Mouse (Mus musculus): ENCODE measurements around the gene Vangl1.
A peak's percentile ranks its signal among the peaks of the same experiment; 100 is the strongest.
"Not testable (repeated sequence)": the region's sequence is repeated elsewhere in the genome, so short reads cannot be mapped to it uniquely, and the experiment has no call there.

Vangl1 gene

DNA sequence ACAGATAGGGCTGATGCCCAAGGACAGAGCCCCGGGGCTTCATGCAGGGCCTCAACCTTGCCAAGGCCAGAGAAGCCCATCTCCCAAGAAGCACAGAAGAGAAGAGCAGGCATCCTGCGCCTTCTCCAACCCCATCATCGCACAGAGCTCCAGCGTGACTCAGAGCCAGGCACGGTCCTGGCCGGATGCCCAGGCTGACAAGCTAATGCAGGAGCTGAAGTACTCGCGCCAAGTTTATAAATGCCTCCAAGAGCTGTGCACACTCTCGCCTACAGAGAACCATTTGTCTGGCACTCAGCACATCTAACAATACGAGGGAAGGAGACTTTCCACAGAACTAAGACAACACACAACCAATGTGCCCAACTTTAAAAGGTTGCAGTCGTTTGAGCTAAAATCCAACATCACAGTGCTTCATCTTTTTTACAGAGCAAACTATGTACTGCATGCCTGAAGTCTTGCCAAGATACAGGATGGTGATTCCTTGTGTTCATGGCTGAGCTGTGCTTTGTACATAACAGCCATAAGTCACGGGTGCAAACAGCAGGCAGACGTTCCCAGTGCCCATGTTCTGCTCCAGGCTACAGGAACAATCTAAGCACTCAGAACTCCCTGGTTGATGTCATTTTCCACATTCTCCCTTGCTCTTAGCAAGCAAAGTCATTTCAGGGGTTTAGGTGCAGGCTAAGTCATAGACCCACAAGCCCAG is 35.1 kb downstream of the Vangl1 start:
- DNase-seq (ENCODE audit: low read depth): peak; percentile 100

DNA sequence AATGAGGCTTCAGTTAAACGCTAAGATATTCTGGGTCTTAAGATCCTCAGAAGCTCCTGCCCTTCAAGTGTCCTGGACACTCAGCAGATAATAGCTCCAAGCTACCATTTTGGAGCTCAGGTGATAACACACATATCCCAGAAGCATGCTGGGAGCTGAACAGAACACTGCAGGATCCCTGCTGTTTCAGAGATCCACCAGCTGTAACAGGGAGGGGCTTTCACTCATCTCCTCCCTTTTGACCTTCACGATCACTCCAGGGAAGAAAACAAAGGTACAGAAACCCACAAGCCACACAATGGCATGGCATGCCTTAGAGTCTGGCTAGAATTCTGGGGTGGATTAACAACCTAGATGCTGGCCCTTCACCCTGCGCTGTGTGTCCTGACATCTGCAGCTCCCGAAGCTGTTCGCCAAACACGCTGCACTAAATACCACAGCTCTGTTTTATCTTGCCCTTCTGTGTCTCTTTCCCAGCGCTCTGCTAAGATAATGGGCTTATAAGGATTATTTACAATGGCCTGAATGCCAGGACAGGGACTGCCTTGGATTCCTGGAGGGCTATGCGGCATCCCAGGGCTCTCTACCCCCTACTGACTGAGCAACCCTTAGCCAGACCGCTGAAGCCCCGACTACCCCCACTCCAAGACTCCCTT is 36.8 kb downstream of the Vangl1 start:
- no peak for DNase-seq (ENCODE audit: low read depth)

DNA sequence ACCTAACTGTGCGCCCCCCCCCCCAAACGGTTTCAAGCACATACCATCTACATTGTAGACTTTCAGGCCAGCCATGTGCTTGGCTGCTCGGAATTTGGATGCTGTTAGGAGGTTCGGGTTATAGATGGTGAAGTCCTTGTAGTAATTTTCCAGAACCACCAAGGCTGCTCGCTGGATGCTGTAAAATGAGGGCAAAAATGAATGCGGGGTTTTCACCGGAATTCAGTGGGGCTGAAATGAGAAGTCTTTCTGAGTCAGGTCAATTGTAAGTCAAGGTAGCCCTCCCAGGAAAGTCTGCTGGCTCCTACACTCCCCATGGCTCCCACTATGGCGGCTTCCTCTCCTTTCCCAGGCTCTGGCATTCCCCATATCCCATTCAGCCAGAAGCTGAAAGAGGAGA is 37.7 kb downstream of the Vangl1 start:
- no peak for DNase-seq (ENCODE audit: low read depth)

GRCm38 (mm10) chr3:102166287-102166620 is 38.2 kb downstream of the Vangl1 start:
- DNase-seq (ENCODE audit: low read depth): no peak

DNA sequence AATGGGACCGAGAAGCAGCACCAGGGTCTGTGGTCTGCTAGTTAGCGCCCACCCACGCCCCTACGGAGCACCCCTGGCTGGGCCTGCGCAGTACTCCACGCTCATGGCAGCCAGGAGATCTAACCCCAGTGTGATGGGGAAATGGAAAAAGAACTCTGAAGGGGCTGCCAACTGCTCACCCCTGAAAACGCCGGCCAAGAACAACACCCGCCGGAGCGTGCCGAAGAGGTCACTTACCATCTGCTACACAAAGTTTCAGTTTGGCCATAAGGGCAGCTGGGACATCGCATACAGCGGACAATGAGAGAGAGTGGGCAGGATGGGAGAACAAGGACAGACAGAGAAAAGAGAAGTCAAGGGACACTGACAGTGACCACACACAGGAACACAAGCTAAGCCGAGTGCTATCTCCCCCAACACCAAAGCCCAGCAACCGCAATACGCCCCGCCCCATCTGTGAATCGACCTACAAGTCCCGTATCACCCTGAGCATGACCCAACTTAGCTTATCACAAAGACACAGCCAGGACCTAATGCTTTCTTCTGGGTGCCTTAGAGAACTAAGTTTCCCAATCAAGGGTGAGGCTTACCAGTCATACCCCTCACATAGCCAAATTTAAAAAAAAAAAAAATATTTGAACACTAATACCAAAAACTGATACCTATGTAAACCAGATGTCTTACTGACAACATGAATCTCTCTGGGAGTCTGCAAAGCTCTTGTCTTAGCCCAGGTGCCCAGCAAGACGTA is 38.8 kb downstream of the Vangl1 start:
- no peak for DNase-seq (ENCODE audit: low read depth)

- DNase-seq (ENCODE audit: low read depth): no peak
Observed at GRCm38 (mm10) chr3:102164911-102165310, 39.6 kb downstream of the Vangl1 start.

DNA sequence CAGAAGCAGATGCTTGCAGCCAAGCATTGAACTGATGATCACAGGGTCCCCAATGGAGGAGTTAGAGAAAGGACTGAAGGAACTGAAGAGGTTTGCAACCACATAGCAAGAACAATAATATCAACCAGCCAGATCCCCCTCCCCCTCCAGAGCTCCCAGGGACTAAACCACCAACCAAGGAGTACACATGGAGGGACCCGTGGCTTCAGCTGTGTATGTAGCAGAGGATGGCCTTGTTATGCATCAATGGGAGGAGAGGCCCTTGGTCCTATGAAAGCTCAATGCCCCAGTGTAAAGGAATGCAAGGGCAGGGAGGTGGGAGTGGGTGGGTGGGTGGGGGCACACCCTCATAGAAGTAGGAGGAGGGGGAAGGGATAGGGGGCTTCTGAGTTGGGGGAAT is 40.6 kb downstream of the Vangl1 start:
- not testable (repeated sequence) for DNase-seq (ENCODE audit: low read depth)

GRCm38 (mm10) chr3:102159423-102160325 is 44.8 kb downstream of the Vangl1 start:
- peak; percentile 96 for DNase-seq (ENCODE audit: low read depth)

DNA sequence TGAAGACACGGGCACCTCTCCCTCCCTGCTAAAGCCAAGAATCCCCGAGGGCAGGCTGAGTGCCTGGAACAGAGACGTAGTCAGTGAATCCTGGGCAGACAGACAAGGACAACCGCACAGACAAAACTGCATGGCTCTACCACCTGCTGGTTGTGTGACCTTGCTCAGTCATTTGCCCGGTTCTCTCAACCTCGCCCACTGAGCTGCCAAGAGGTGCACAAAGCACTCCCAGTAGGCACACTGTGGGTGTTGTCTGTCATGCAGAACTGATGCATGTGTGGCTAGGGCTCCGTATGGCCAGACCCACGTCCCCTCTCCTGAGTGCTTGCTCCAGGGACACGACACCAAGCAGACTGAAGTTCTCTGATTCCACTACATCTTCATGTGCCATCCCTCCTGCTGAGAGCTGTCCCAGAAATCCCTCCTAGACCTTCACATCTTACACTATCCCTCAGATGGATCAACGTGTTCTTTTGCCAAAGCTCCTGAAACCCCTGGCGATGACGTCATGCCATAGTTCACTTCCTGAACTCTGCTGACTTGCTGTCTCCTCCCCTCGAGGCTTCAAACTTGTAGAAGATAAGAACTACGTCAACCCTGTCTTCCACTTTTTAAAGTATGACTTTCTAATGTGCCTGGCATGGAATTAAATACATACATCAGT is 45.6 kb downstream of the Vangl1 start:
- no peak for DNase-seq (ENCODE audit: low read depth)

DNA sequence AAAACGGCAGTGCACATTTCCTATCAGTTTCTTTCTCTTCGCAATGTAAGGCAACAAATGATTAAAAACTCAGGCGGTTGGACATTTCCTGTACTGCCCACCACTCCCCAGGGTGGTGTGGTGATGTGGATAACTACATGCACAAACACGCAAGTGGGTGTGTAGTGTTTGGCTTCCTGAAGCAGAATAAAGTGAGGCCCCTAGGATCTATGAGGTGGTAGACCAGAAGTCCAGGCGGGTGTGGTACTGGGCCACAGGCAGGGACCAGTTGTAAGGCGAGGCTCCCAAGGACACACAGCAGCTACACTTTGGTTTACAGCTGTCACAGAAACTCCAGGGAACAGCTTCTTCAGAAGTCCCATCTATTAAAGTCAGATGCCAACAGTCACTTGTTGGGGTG is 46.8 kb downstream of the Vangl1 start:
- no peak for DNase-seq (ENCODE audit: low read depth)

- no peak for DNase-seq (ENCODE audit: low read depth)
Observed at GRCm38 (mm10) chr3:102156737-102157136, 47.8 kb downstream of the Vangl1 start.

DNA sequence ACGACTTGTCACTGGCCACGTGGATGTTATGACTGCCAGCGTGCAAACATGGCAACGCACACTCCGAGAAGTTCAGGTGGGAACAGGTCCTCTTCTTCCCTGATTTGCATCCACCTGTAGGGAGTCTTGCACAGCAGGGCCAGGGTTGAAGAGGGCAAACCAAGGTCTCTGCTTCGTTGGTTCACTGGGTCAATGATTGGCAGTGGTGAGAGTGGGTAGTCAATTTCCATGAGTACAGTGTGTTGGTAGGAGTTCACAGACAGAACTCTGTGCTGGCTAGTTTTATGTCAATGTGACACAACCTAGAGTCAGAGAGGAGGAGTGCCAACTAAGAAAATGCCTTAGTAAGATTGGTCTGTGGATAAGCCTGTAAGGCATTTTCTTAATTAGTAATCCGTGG is 50.4 kb downstream of the Vangl1 start:
- DNase-seq (ENCODE audit: low read depth): no peak

GRCm38 (mm10) chr3:102152872-102153271 is 51.6 kb downstream of the Vangl1 start:
- DNase-seq (ENCODE audit: low read depth): no peak

DNA sequence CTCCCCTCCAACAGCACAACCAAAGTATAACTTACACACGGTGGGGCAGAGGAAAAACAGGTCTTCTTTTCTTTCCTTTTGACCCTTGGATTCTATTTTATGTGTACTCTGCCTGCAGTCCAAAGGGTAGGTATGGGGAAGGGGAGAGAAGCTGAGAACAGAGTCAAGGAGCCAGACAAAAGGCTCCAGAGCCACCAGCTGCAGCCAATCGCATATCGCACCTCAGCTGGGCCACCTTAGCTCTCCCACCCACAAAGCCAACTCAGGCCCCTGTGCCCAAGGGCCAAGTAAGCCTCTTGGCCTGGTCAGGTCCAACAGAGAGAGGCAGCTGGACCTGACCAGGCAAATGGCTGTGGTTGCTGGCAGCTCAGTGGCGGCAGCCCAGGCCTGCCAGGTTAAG is 52.0 kb downstream of the Vangl1 start:
- DNase-seq (ENCODE audit: low read depth): no peak

DNA sequence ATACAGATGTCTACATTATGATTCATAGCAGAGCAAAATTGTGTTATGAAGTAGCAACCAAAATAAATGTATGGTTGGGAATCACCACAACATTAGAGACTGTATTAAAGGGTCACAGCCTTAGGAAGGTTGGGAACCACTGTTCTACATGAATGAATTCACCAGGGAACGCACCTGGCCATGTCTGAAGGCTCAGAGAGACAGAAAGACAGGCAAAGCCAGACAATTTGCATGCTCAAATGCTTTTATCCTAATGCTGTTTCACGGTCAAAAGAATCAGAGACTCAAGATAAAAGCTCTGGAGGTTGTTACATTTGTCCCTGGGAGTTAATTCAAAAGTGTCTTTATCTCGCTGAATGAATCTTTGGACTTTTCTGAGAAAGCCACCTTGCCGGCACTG is 52.6 kb downstream of the Vangl1 start:
- no peak for DNase-seq (ENCODE audit: low read depth)

DNA sequence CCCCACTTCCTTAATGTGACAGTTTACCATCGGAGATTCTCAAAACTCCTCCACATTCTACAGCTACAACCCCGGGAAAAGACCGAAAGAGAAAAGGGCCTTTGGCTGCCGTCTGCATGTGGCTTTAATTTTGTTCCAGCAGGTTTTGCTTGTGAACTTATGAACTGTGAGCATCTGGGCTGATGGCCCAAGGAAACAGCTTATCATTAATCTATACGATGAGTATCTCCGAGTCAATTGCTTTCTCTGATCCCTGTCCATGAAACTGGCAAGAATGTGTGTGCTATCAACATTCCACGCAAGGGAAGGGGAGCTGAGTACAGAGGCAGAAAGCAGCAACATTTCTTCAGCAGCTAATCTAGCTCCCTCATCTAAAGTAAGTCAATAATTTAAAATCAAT is 54.6 kb downstream of the Vangl1 start:
- peak; percentile 65 for DNase-seq (ENCODE audit: low read depth)

DNA sequence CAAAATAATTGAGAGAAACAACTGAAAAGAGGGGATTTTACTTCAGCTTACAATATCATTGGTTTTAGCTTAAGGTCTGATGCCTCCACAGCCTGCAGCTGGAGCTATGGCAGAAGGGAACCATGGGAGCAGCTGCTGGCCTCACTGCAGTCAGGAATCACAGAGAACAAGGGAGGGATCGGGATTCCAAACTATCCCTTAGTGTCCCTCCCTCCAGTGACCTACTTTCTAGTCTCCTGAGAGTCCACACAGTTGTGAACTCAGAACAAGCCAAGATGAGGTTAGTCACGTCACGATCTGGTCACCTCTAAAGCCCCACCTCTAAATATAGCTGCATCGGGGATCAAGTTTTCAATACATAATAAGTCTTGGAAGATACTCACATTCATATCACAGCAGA is 57.3 kb downstream of the Vangl1 start:
- no peak for DNase-seq (ENCODE audit: low read depth)

GRCm38 (mm10) chr3:102146428-102146827 is 58.1 kb downstream of the Vangl1 start:
- no peak for DNase-seq (ENCODE audit: low read depth)

- no peak for DNase-seq (ENCODE audit: low read depth)
Observed at GRCm38 (mm10) chr3:102145645-102146386, 58.7 kb downstream of the Vangl1 start.

DNA sequence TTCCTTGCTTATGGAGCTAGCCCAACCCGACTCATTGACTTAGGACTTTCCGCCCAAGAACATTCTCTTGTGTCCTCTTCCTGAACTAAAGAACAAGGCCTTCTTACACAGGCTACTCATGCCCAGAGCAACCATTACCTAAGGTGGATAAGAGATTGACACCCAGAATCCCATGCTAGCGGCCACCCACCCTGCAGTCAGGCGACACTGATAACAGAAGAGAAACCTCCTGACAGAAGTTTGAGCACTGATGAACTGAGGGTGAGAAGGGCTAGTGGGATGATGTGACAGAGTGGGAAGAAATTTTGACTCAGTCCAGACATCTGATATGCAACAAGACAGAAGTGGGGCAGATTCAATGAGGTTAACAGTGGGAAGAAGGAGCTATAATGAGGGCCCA is 60.1 kb downstream of the Vangl1 start:
- DNase-seq (ENCODE audit: low read depth): no peak

- DNase-seq (ENCODE audit: low read depth): no peak
Observed at GRCm38 (mm10) chr3:102143536-102143935, 61.0 kb downstream of the Vangl1 start.

All from NIH3T3 (cell line).